Mouse (Mus musculus): Measurements from ENCODE around the gene Kif1a.

Gene Kif1a

DNA sequence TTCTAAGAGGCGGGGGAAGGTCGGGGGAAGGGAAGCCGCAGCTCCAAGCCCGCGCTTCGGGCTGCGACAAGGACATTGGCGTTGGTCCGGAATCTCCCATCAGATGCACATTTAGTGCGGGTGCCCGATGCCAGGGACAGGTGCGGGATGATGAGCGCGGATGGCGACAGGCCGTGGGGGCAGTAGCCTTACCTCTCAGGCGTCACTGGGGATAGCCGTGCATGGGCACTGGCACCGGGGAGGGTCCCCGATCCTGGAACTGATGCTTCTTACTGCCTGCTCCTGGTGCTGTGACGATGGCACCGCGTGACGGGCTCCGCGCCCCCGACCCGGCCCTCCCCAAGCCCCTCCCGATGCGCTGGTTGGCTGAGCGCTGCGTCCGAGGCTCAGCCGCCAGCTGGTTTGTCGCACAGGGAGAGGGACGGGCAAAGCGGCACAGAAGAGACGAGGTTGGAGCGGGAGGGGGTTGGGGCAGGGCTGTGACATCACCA is at the start of gene Kif1a:
Gene Kif1a (minus strand): TSS at position 381 of the 491 bp plus-strand sequence.
- no peak for DNase-seq (ENCODE audit: low spot score)

DNA sequence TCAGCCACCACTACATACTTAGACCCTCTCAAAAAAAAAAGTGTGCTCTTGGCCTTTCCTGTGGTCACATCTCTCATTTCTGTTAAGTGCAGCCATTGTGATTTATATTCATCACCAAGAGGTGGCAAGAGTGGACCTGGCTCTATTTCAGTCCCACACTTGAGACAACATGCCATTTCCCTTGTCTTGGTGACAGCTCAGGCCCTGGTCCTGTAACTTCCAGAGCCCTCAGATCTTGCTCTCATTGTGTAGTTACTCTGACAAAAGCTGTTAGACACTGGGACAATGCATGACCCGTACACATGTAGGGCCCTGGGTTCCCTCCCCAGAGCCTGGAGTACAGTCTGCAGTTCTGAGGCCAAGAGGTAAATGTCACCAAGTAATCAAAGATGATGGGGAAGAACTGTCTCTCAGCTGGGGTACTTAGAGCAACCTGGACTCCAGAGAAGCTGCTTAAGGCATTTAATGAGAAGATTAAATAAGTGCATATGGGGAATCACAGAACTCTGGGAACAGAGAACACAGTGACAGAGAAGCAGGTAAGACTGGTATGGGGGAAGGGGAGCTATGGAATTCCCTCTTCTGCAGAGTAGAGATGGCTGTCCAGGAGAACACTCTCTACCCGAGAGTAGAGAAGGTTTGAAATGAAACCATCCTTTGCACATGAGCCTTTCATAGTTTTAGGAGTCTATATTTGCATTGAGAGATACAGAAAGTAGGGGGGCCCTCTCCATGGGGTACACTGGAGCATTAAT is 49.3 kb upstream of the Kif1a start:
- DNase-seq (ENCODE audit: low spot score) = no peak

DNA sequence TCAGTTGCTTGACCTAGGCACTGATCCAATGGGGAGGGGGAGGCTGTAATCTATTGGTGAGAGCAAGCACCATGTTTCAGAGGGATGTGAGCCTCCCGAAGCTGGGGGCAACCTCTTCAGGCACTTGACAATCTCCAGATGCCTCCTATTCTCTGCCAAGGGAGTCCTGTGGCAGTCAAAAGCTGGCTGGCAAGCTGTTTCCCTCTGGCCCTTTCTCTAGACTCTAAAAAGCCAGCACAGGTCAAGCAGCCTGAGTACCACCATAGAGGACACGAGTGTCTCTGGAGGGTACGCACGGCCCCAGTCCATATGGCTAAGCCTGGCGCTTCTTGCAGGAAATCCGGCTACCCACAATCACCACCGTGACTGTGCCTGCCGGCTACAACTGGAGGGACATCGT is 42.4 kb upstream of the Kif1a start:
- DNase-seq (ENCODE audit: low spot score) = no peak

DNA sequence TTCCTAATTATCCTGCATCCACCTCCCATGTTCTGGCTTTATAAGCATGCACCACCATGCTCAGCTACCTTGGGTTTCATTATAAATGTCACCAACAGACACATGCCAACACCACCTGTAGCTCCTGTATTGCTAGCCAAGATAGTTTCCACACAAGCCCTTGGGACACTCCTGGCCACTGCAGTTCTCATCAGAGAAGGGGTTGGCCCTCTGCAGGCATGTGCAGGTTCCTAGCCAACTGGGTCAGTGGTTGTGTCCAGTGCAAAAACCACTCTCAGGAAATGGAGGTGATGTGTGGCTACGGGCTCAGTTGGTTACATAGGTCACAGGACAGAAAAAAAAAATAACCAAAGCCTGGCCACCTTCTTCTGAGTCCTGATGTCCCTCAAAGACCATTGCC is 41.1 kb upstream of the Kif1a start:
- no peak for DNase-seq (ENCODE audit: low spot score)

DNA sequence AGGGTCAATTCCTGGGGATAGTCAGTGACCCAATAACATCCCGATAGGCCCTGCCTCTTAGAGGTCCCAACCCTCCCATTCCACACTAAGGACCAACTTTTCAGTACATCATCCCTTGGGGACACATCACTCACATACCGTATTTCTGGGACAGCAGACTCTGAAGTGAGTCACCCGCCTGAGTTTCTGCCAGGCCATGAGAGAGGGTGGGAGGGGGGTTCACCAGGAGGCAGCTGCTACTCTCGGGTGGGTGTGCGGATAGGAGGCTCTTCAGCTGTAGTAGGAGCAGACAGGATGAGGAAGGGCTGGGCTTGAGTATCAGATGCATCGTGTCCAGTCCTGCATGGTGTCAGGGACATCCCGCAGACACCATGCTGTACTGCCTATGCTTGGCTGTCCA is 38.0 kb upstream of the Kif1a start:
- DNase-seq (ENCODE audit: low spot score) = no peak

DNA sequence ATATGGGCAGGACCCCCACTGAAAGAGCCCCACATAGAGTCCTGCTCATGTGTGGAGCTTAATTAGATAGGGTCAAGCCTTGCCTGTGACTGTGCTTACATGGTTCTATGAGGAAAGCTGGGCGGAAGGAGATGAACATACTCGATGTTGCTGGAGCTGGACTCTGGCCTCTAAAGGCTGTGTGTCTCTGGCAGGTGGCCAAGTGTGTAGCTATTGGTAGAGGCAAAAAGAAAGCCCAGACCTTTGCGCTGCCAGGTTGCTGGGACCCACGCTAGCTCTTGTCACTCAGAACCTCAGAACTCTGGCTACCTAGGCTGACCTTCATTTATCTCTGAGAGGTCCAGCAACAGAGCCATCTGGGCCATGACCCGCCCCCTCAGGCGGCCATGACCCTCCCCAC is 36.8 kb upstream of the Kif1a start:
- DNase-seq (ENCODE audit: low spot score) = no peak

DNA sequence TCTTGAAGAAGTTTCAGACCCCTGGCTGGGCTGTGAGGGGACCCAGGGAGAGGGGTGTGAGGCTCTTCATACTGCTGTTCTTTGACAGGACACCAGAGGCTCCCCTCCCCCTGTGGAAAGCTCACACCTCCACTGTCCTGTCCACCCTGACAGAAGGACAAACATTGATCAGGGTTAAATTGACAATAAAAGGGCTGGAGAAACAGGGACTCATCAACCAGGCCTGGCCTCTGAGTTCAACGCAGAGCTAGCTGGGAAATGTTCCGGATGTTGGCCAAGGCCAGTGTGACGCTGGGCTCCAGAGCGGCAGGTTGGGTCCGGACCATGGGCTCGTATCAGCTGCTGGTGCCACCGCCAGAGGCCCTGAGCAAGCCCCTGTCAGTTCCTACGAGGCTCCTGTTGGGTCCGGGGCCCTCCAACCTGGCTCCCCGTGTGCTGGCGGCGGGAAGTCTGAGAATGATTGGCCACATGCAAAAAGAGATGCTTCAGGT is 33.3 kb upstream of the Kif1a start, which contains the start of gene Agxt:
Gene Agxt (plus strand): TSS at position 205 of the 491 bp plus-strand sequence.
- no peak for DNase-seq (ENCODE audit: low spot score)

DNA sequence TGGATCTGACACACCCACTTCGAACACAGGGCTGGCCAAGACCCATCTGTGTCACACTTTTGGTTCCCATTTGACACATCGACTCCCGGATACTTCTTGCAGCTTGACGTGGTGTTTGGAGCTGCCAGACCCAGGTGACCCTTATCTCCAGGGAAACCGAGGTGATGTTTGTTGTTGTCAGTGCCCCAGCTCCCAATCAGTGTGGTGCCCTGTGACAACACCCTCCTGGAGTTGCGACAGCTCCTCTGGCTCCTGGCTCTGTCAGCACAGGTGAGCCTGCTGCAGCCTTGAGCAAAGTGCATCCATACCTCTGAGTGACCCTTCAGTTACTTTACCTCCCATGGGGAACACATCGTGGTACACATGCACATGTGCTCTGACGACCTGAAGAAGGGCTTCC is 30.9 kb upstream of the Kif1a start:
- peak; percentile 73 for DNase-seq (ENCODE audit: low spot score)

DNA sequence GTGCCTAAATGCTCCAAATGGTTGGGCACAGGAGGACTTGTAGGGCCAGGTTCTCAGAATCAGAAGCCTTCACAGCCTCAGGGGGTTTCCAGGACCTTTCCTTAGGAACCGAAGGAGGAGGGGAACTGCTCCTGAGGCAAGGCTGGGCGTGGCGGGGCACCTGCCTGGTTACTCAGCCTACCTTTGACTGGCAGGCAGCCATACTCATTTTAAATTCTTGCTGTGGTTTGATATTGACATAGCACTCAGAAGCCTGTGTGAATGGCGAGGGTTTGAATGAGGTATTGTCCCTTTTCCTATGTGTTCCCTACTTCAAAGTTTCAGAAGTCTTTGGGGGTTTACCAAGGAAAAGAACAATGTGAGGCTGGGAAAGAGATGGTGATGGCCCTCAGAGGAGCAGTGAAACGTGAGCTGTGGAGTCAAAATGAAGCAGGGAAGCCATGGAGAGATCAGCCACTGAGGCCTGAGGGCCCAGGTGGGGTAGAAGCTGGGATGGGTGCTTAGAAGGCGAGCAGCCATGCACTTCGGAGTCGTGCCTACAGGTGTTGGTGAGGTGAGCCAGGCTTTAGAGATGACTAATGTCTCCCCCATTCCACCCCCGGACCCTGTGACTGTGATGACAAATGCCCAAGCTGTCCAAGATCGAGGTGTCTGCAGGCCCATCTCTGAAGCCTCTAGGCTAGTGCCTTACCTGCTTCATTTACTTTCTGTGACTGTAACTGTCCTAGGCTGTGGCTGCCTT is 28.7 kb upstream of the Kif1a start:
- peak; percentile 82 for DNase-seq (ENCODE audit: low spot score)

DNA sequence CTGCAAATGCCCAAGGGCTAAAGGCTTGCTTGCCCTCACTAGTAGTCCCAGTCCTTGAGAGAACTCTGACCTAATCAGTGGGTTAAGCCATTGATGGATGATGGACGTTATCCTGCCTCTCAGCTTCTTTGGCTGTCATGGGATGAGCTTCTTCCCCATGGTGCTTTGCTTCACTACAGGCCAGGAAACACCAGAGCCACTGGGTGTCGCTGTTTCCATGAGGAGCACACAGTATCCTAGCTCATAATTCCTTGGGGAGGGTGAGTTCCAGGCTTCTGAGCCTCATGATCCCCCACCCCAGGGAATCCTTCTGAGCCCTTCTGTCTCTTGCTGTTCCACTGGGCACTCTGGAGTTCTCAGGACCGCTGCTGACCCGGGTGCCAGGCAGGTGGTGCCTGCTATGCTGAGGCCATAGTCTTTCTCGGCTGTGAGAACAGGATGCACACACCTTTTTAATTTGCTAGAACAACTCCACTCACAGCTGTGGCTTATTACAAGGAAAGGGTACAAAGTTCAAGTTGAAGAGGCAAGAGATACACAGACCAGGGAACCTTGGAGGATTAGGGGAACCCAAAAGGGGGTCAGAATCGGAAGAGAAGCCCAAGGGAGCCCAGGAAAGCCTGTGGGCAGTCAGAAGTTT is 27.1 kb upstream of the Kif1a start:
- DNase-seq (ENCODE audit: low spot score) = peak; percentile 51

DNA sequence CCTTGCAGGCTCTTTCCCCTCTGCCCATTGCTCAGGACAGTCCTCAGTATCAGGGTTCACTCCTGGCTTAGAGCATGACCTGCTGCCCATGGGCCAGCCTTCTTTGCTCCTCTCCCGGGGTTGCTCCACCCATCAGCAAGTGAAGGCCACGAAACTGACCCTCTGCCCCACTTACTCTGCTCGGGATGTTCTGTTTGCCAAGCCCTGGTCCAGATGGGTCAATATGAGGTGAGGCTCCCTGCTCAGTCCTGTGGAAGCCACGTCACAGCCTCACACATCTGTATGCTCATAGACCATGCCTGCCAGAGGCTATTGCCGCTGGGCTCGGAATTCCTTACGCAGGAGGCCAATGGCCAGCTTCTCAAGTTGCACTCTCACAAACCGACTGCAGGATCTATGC is 26.5 kb upstream of the Kif1a start:
- DNase-seq (ENCODE audit: low spot score) = no peak

DNA sequence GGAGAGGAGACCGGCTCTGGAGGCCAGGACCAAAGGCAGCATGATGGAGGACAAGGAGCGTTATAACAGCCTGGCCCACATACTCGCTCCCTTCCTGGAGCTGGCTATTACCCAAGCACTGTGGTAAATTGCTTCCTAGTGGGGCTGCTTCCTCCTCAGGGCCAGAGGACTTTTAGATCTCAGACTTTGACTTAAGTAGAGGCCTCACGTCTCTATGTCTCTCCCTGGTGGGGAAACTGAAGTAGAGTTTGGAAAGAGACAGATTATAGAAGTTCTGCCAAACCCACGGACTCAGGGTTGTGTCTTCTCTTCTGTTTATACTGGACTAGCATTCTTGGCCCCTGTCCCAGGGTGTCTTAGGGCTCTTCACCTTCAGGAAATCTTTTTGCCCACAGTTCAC is 23.5 kb upstream of the Kif1a start:
- DNase-seq (ENCODE audit: low spot score) = peak; percentile 29

DNA sequence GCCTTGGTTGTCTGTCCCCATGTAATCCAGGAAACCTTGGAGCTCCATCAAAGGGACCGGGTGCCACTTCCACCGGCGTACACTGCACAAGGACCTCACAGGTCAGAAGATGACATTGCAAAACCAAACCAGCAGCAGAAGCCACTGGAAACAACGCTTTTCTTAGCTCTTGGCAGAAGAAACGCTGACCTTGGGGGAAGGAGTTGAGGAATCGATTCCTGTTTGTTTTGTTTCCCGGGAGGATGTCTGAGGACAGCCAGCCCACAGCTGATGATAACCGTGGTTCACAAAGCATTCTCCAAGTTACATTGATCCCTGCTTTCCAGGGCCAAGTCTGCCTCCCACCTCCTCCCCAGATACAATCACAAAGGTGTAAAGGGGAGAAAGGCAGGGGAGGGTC is 22.3 kb upstream of the Kif1a start:
- DNase-seq (ENCODE audit: low spot score) = no peak

DNA sequence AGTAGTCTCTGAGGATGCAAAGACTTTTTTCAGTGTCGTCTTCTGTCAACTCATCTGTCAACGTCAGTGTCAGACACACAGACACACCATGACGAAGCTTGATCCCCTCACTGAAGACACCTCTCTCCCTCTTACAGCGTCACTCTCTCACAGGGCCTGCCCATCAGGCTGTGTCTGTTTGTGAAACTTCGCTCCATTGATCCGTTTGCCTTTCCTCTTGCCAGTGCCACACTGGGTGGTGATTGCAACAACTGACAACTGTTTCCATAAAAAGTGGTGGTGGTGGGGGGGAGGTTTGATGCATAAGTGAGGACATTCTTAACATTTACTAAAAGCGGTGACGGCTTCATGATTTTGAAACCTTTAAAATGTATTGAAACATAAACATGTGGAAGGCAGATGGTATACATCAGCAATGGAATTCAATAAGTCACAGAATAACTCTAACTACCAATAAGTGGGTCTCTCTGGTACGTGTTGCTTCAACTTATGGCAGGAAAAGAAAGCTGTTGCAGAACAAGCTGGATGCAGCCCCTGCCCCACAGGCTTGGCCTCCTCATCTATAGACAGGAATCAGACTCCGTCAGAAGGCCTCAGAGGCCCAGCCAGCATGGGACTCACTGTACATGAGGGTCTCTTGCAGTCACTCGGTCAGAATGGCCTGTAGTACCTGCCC is 21.6 kb upstream of the Kif1a start:
- DNase-seq (ENCODE audit: low spot score) = no peak

DNA sequence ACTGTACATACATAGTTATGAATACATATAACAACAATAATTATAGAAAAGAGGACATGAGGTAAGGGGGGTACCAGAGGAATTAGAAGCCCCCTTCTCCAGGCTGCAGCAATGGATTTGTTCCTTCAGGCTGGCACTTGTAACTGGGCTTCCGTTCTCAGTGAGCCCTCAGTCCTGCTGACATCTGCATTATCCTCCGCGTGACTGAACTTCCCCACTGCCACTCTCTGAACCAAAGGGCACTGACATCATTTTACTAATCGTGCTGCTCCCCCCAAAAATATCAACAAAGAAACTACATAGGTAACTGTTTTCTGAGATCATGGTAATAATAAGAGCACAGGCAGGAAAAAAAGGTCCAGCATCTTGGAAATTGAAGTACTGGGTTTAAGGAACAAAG is 17.1 kb upstream of the Kif1a start:
- no peak for DNase-seq (ENCODE audit: low spot score)

DNA sequence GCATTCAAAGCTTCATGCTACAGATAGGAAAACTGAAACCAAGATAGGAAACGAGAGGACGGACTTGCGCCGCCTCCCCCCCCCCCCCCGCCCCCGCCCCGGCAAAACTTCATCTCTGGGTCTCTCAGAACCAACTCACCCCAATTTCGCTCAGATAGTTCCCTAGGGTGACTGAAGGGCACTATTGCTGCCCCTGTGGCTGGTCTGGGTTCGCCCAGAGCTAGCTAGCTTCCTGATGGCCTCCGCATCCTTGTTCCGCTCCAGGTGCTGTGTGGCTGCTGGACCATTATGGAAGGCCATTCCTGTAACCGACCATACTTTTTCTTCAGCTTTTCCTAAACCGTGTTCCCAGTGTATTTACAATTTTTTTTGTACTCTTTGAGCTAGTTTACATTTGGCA is 13.7 kb upstream of the Kif1a start:
- no peak for DNase-seq (ENCODE audit: low spot score)

DNA sequence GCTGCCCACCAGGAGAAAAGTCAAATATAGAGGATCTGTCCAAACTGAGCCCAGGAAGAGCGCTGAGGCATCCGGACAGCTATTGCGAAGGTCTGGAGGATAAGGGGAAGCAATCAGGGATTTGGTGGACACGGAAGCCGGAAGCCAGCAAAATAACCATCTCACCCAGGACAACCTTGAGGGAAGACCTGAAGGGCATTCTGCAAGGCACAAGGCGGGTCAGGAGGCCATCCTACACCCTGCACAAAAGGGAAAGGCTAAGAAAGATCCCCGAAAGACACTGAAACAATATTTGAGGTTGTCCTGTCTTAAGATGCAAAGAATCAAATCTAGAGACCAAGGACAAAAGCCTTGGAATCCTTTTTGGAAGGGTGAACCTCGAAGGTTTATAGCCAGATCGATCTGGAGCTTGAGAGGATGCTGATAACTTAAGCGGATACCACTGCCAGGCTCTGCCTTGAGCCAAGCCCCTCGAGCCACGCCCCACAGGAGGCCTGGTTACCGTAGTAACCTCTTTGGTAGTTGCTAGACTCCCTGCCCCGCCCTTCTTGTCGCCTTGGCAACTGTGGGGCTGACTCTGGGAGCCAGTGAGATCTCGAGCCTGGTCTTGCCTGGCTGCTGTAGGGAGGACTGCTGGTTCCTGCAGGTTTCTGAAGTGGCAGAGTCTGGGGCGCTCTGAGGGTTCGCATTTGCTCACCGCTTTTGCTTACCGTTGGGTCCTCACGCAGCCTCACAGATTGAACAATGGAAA is 13.1 kb upstream of the Kif1a start:
- DNase-seq (ENCODE audit: low spot score) = peak; percentile 61

DNA sequence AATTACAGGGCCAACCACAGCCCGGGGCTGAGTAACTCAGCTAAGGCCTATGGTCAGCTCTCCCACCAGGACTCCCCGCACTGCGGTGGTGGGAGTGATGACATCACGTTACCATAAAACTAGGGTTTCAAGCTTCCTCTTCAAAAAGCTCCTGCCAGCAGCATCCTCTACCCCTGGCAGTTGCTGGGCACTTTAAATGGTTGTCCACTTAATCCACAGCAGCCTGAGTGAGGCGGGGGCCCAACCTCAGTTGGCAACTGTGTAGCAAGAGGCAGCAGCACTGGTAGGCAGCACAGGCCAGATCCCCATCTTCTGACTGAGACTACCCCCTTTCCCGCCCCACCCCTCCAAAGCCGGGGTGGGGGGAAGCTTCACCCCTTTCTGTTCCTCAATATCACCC is 949 bp upstream of the Kif1a start:
- no peak for DNase-seq (ENCODE audit: low spot score)

DNA sequence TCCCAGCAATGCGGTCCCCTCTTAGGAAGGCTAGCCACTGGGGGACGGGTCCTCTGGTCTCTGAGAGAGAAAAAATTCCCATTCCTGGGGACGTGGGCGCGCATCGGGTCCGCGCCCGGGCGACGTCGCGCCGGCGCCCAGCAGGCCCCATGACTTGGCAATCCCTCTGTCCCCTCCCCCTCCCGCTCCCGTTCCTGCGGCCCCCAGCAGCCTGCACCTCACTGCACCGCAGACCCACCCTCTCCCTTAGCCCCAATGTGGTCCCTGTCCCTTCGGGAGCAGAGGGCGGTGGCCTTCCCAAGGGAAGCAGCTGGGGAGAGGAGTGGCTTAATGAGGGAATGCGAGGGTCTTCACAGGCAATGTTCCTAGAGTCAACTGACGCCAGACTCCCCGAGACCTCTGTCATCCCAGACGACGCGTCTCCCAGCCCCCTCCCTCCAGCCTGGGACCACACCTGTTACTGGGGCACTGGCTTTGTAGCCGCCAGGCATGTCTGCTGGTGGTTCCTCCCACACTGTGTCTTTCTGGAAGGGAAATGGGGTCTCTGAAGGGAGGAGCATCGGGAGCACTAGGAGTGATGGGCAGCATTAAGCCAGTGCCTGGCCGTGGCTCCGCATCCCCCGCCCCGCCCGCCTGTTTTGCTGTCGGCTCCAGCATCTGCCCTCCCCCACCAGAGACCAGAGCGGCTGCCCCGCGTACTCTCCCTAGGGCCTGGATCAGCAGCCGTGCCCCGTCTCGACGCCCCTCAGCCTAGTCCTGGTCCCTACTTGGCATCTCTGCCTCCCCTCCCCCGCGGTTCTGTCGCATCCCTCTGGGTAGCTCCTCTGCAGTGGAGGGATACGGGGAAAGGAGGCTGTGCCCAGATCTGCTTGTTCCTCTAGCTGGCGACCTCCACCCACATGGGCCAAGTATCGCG is 917 bp downstream of the Kif1a start:
- no peak for DNase-seq (ENCODE audit: low spot score)

DNA sequence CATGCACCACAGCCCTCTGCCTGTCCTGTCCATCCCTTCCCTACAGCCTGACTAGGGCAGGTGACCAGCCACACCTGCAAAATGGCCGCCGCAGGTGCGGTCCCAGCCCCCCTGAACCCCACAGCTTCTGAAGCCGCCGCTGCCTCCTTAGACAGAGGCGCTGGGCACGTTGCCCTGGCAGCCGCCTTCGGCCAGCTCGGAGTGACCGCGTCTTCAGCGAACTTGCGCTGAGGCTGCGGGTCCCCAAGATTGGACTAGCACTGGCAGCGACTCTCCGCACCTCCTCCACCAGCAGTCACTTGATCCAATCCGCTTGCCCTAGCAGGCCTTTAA is 1.5 kb downstream of the Kif1a start:
- no peak for DNase-seq (ENCODE audit: low spot score)

DNA sequence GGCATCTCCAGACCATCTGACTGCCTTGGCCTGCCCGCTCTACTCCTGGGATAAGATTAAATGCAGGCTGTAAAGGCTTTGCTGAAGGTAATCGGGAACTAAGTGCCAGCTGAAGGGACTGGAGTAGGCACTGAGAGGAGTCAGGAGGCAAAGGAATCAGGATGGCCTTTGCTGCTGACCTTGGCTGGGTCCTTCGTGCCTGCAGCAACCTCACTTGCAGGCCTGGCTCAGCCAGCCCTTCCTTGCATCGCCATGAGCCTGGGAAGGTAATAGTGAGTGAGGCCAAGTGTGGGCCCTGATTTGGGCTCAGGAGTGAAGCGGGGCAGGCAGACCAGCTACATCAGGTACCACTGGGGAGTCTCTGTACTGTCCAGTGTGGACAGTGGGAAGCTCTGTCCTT is 2.8 kb downstream of the Kif1a start:
- DNase-seq (ENCODE audit: low spot score) = no peak

Measured in lung, postnatal 25 days (tissue).